In the genomic region with DNA sequence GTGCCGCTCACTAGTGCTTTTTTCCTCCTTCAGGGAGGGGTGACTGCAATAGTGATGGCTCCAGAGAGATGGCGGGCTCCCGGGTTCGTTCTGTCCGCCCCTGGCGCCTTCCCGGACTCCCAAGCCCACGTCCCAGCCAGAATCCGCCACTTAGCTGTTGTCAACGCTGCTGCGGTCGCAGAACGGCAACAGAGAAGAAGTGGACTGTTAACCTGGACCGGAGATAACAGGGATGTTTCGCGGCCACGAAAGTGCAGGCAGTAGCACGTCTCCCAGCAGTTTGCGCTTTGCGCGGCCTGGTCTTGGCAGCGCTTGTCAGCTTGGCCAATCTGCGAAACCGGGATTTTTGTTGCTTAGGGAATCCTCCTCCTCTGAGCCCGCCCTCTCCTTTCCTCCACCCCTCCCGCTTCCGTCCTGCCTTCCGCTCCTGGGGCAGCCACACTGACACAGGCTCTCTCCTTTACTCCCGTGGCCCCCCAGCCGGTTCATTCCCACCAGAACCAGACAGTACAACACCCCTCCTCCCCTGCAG, we compare ENCODE assay signal across 8 mouse cellular contexts. TPM values are rescaled to one million over a fixed set of nuclear protein-coding genes. Genes with fewer than 3 reads are reported as not detected.
DNase-seq lines count a peak whose midpoint lies in the region; ATAC-seq lines count a peak whose summit lies in the region.

Gene Spin4, minus strand, starts transcription at position 322 of the 532 bp plus-strand sequence.

- intact Hi-C loops in left cerebral cortex, postnatal 25 days (cut with DNase I): loop anchor here (5.0 kb wide), 2 partner anchors 141 to 166 kb away; no protein-coding TSS in a partner anchor

- no peaks in the 10 kb centered on the region for H3K27me3 ChIP-seq in intestine, embryonic 16.5 days (replicated peaks; ENCODE audit: control insufficient read depth, insufficient read depth, low read length)

- ATAC-seq in granulocyte monocyte progenitor cell, adult 5-6 weeks (replicated peaks; ENCODE audit: poor library complexity, severe bottlenecking): peak; percentile 93
- peak; percentile 97 for ATAC-seq in intestine, embryonic 16.5 days
- ATAC-seq in megakaryocyte-erythroid progenitor cell, adult 5-6 weeks (replicated peaks; ENCODE audit: low FRiP score, low TSS enrichment, poor library complexity, severe bottlenecking): peak; percentile 88

- H3K4me3 ChIP-seq in intestine, embryonic 16.5 days (ENCODE audit: low read length): peak within 1 kb of the TSS; percentile 59

- peak; percentile 87 for DNase-seq in 3134 (ENCODE audit: extremely low read depth, insufficient read length, low spot score)
- DNase-seq in adrenal gland, postnatal 10 days: peak; percentile 84
- DNase-seq in embryo, embryonic 9.5 days (ENCODE audit: extremely low spot score): peak; percentile 78
- peak; percentile 64 to 73 for DNase-seq in left cerebral cortex, postnatal 25 days (ENCODE audit: low spot score in 2 of 2)
- peak; percentile 56 for DNase-seq in skeletal muscle tissue, adult 2 months (ENCODE audit: low read depth, low spot score)

- H3K4me1 ChIP-seq in intestine, embryonic 16.5 days (ENCODE audit: control insufficient read depth, insufficient read depth, low read length): no peaks in the 10 kb centered on the region

- H3K27ac ChIP-seq in intestine, embryonic 16.5 days (ENCODE audit: low read length): peak within 1 kb of the TSS; percentile 92

- peak within 1 kb of the TSS; percentile 65 for H3K4me2 ChIP-seq in intestine, embryonic 16.5 days (ENCODE audit: low read depth, low read length)

- 11% methylated on average over 29 of the region's 30 CpGs for WGBS in intestine, embryonic 16.5 days

- no peaks in the 10 kb centered on the region for H3K36me3 ChIP-seq in intestine, embryonic 16.5 days (ENCODE audit: control insufficient read depth, insufficient read depth, low read length)

- H3K9me3 ChIP-seq in intestine, embryonic 16.5 days (ENCODE audit: control insufficient read depth, low read length): no peaks in the 10 kb centered on the region

- H3K9ac ChIP-seq in intestine, embryonic 16.5 days (ENCODE audit: low read depth, low read length): peak within 1 kb of the TSS; percentile 73

RNA-seq across cellular contexts. Expression of gene Spin4, which starts in this region (rescaled TPM):
- 1 to 10 TPM; 2.7 to 3.5 TPM for total RNA-seq in adrenal gland, postnatal 10 days (2021)
- total RNA-seq in granulocyte monocyte progenitor cell, adult 5-6 weeks (2014; fragmentation: Nextera tagmentation): 0.19 and 0.32 TPM in 2 replicates
- 0.10 and 0.26 TPM in 2 replicates for total RNA-seq in granulocyte monocyte progenitor cell, adult 5-6 weeks (2017)
- polyA plus RNA-seq in intestine, embryonic 16.5 days (2015; fragmentation: Nextera tagmentation; extraction: Ambion mirVana): 4.5 and 4.9 TPM in 2 replicates
- under 1 TPM; 0.48 to 0.57 TPM for total RNA-seq in left cerebral cortex, postnatal 25 days (2021)
- total RNA-seq in megakaryocyte-erythroid progenitor cell, adult 5-6 weeks (2014; fragmentation: Nextera tagmentation): not detected in 2 replicates
- not detected in 2 replicates for total RNA-seq in megakaryocyte-erythroid progenitor cell, adult 5-6 weeks (2017)

Comparison
In these comparisons a context has a peak if more than half of its experiments do, and no peak if none do; other contexts are left out.
1. Peak in every context shown above with its lines: DNase-seq, ATAC-seq, H3K4me3 ChIP-seq and H3K27ac ChIP-seq.
2. Peak in ATAC-seq in granulocyte monocyte progenitor cell, adult 5-6 weeks; RNA of the gene not detected or under 1 TPM.
3. Peak in DNase-seq in left cerebral cortex, postnatal 25 days; RNA of the gene not detected or under 1 TPM.
4. Peak in ATAC-seq in megakaryocyte-erythroid progenitor cell, adult 5-6 weeks; RNA of the gene not detected or under 1 TPM.